Comparison of ENCODE assay signal across 28 mouse cellular contexts in genomic region chr10:117575404-117576153, GRCm38 (mm10). TPM values are rescaled to one million over a fixed set of nuclear protein-coding genes. Genes with fewer than 3 reads are reported as not detected.
DNase-seq lines count a peak whose midpoint lies in the region; ATAC-seq lines count a peak whose summit lies in the region.
"Had no signal": no experiment of that assay in that cellular context is flagged by ENCODE, and none has a peak within 500 bp of the region (broad histone marks: within the 10 kb centered on the region; RNA-seq: fewer than 3 reads in every experiment).

No protein-coding gene starts in this region.

- WGBS in midbrain, embryonic 11.5 days, result 54% methylated on average over 14 of the region's 14 CpGs
- WGBS in midbrain, embryonic 15.5 days, result 47% methylated on average over 14 of the region's 14 CpGs
- 44% methylated on average over 14 of the region's 14 CpGs for WGBS in intestine, embryonic 16.5 days
- 55% methylated on average over 14 of the region's 14 CpGs for WGBS in stomach, embryonic 14.5 days

- no peaks in the 10 kb centered on the region for H3K9me3 ChIP-seq in midbrain, embryonic 11.5 days (ENCODE audit: control insufficient read depth, low read length)
- no peaks in the 10 kb centered on the region for H3K9me3 ChIP-seq in midbrain, embryonic 15.5 days
- no peaks in the 10 kb centered on the region for H3K9me3 ChIP-seq in intestine, embryonic 16.5 days (ENCODE audit: control insufficient read depth, low read length)
- H3K9me3 ChIP-seq in stomach, embryonic 14.5 days (ENCODE audit: control insufficient read depth, low read depth, low read length), result no peaks in the 10 kb centered on the region
- H3K9me3 ChIP-seq: embryonic facial prominence, embryonic 15.5 days; forebrain, embryonic 12.5 days; heart, embryonic 13.5 days; liver, embryonic 12.5 days; neural tube, embryonic 12.5 days had no signal

- H3K9ac ChIP-seq in midbrain, embryonic 11.5 days (ENCODE audit: low read length), result no peak overlapping the region
- no peak overlapping the region for H3K9ac ChIP-seq in midbrain, embryonic 15.5 days
- no peak overlapping the region for H3K9ac ChIP-seq in intestine, embryonic 16.5 days (ENCODE audit: low read depth, low read length)
- H3K9ac ChIP-seq in stomach, embryonic 14.5 days (replicated peaks; ENCODE audit: low read depth, low read length), result no peak overlapping the region
- H3K9ac ChIP-seq: embryonic facial prominence, embryonic 15.5 days; forebrain, embryonic 12.5 days; forebrain, postnatal 0 days; heart, embryonic 13.5 days; hindbrain, embryonic 14.5 days; liver, embryonic 12.5 days; liver, postnatal 0 days; neural tube, embryonic 12.5 days had no signal

- H3K27me3 ChIP-seq in midbrain, embryonic 11.5 days (ENCODE audit: control insufficient read depth, insufficient read depth, low read length), result peaks cover 10% of the 10 kb centered on the region
- peaks cover 14% of the 10 kb centered on the region for H3K27me3 ChIP-seq in midbrain, embryonic 15.5 days (replicated peaks)
- peaks cover 4% of the 10 kb centered on the region; the same call in 1 of the 2 replicates for H3K27me3 ChIP-seq in intestine, embryonic 16.5 days (replicated peaks; ENCODE audit: control insufficient read depth, insufficient read depth, low read length)
- 0 out of 2 replicates have a peak, but pooled peaks cover 5% of the 10 kb centered on the region for H3K27me3 ChIP-seq in stomach, embryonic 14.5 days (ENCODE audit: control insufficient read depth, insufficient read depth, low read length)

- H3K4me1 ChIP-seq in midbrain, embryonic 11.5 days (ENCODE audit: control insufficient read depth, insufficient read depth, low read length), result peaks cover 10% of the 10 kb centered on the region
- H3K4me1 ChIP-seq in midbrain, embryonic 15.5 days, result peaks cover 14% of the 10 kb centered on the region
- H3K4me1 ChIP-seq in intestine, embryonic 16.5 days (ENCODE audit: control insufficient read depth, insufficient read depth, low read length), result peaks cover 9% of the 10 kb centered on the region; the same call in 1 of the 2 replicates
- H3K4me1 ChIP-seq in stomach, embryonic 14.5 days (ENCODE audit: control insufficient read depth, insufficient read depth, low read length), result peaks cover 7% of the 10 kb centered on the region
- H3K4me1 ChIP-seq: liver, embryonic 12.5 days had no signal

- ATAC-seq in midbrain, embryonic 11.5 days (ENCODE audit: low FRiP score), result peak; percentile 74
- ATAC-seq in midbrain, embryonic 15.5 days (replicated peaks), result no peak
- ATAC-seq in intestine, embryonic 16.5 days, result peak; percentile 88
- ATAC-seq in stomach, embryonic 14.5 days (ENCODE audit: insufficient number of reproducible peaks, insufficient read depth, low FRiP score, low read depth), result no peak
- no peak for ATAC-seq in inflammation-experienced regulatory T-cells, adult 6 months
- ATAC-seq: activated CD4-positive, CD25-positive, alpha-beta regulatory T cell, adult 4 months; CD4-positive, CD25-positive, alpha-beta regulatory T cell, adult 4 months; forebrain, postnatal 0 days; liver, embryonic 12.5 days; liver, postnatal 0 days had no signal

- no peaks in the 10 kb centered on the region; the same call in 1 of the 2 replicates for H3K36me3 ChIP-seq in midbrain, embryonic 11.5 days (ENCODE audit: control insufficient read depth, insufficient read depth, low read length)
- no peaks in the 10 kb centered on the region for H3K36me3 ChIP-seq in midbrain, embryonic 15.5 days (replicated peaks)
- no peaks in the 10 kb centered on the region for H3K36me3 ChIP-seq in intestine, embryonic 16.5 days (ENCODE audit: control insufficient read depth, insufficient read depth, low read length)
- no peaks in the 10 kb centered on the region for H3K36me3 ChIP-seq in stomach, embryonic 14.5 days (ENCODE audit: control insufficient read depth, insufficient read depth, low read length)
- H3K36me3 ChIP-seq: embryonic facial prominence, embryonic 15.5 days; forebrain, embryonic 12.5 days; heart, embryonic 13.5 days; liver, embryonic 12.5 days; neural tube, embryonic 12.5 days had no signal

- DNase-seq in midbrain, embryonic 11.5 days (ENCODE audit: low spot score, missing footprints), result peak; percentile 85
- no peak for DNase-seq in adrenal gland, adult (ENCODE audit: inconsistent age in 2 of 2, low spot score in 1 of 2)
- no peak for DNase-seq in frontal cortex, postnatal 14 days (ENCODE audit: low spot score in 2 of 2)
- DNase-seq: adrenal gland, postnatal 14 days; cerebellum, adult 11-12 months; cerebellum, postnatal 10 days; forebrain, postnatal 0 days; gastrocnemius, postnatal 10 days; heart, postnatal 10 days; kidney, adult 11 months; kidney, postnatal 25 days; liver, postnatal 0 days; lung, postnatal 36 days; thymus, postnatal 4 days had no signal

- no peak overlapping the region for H3K4me3 ChIP-seq in midbrain, embryonic 11.5 days (ENCODE audit: low read depth, low read length)
- H3K4me3 ChIP-seq in midbrain, embryonic 15.5 days, result no peak overlapping the region
- no peak overlapping the region for H3K4me3 ChIP-seq in intestine, embryonic 16.5 days (ENCODE audit: low read length)
- H3K4me3 ChIP-seq in stomach, embryonic 14.5 days (ENCODE audit: low read depth, low read length), result no peak overlapping the region
- H3K4me3 ChIP-seq: embryonic facial prominence, embryonic 15.5 days; forebrain, embryonic 12.5 days; heart, embryonic 13.5 days; liver, embryonic 12.5 days; megakaryocyte, embryonic 14.5 days; myocyte; neural tube, embryonic 12.5 days had no signal

- no peak overlapping the region for H3K27ac ChIP-seq in midbrain, embryonic 11.5 days (ENCODE audit: low read depth, low read length)
- H3K27ac ChIP-seq in midbrain, embryonic 15.5 days, result no peak overlapping the region
- H3K27ac ChIP-seq in intestine, embryonic 16.5 days (ENCODE audit: low read length), result peak overlapping the region; percentile 69
- peak overlapping the region; percentile 52; the same call in 1 of the 2 replicates for H3K27ac ChIP-seq in stomach, embryonic 14.5 days (ENCODE audit: low read length)
- H3K27ac ChIP-seq: embryonic facial prominence, embryonic 15.5 days; forebrain, embryonic 12.5 days; heart, embryonic 13.5 days; hindbrain, embryonic 14.5 days; liver, embryonic 12.5 days; neural tube, embryonic 12.5 days had no signal

- H3K4me2 ChIP-seq in midbrain, embryonic 11.5 days, result no peak overlapping the region
- no peak overlapping the region for H3K4me2 ChIP-seq in midbrain, embryonic 15.5 days
- peak overlapping the region; percentile 26; the same call in 1 of the 2 replicates for H3K4me2 ChIP-seq in intestine, embryonic 16.5 days (ENCODE audit: low read depth, low read length)
- no peak overlapping the region for H3K4me2 ChIP-seq in stomach, embryonic 14.5 days (replicated peaks; ENCODE audit: low read depth, low read length)
- H3K4me2 ChIP-seq: embryonic facial prominence, embryonic 15.5 days; forebrain, embryonic 12.5 days; heart, embryonic 13.5 days; hindbrain, embryonic 14.5 days; liver, embryonic 12.5 days; neural tube, embryonic 12.5 days had no signal

RNA-seq across cellular contexts. Expression of gene Cpm, which starts 53.7 kb away (rescaled TPM):
- polyA plus RNA-seq in midbrain, embryonic 11.5 days (2014; fragmentation: Nextera tagmentation; extraction: Ambion mirVana), result 5.5 and 6.2 TPM in 2 replicates
- polyA plus RNA-seq in midbrain, embryonic 15.5 days (2015; fragmentation: Nextera tagmentation; extraction: Ambion mirVana), result 5.9 and 7.1 TPM in 2 replicates
- 47.7 and 51.8 TPM in 2 replicates for polyA plus RNA-seq in intestine, embryonic 16.5 days (2015; fragmentation: Nextera tagmentation; extraction: Ambion mirVana)
- 89.1 and 95.8 TPM in 2 replicates for polyA plus RNA-seq in stomach, embryonic 14.5 days (2014; fragmentation: Nextera tagmentation; extraction: Ambion mirVana)
- polyA plus RNA-seq in inflammation-experienced regulatory T-cells, adult 6 months (2017; shearing (Covaris generic)), result 10 to 100 TPM; 14.5 to 29.9 (median 27.1) TPM

Comparison
In these comparisons a context has a peak if more than half of its experiments do, and no peak if none do; other contexts are left out.
1. ATAC-seq: peak in midbrain, embryonic 11.5 days (single experiment) and intestine, embryonic 16.5 days (single experiment); none in midbrain, embryonic 15.5 days (single experiment), stomach, embryonic 14.5 days (single experiment) and inflammation-experienced regulatory T-cells, adult 6 months (single experiment).
2. H3K27ac ChIP-seq: peak in intestine, embryonic 16.5 days (single experiment) and stomach, embryonic 14.5 days (single experiment); none in midbrain, embryonic 11.5 days (single experiment) and midbrain, embryonic 15.5 days (single experiment).